Mouse (Mus musculus): Measurements from ENCODE around the gene Trpm6. TPM values are rescaled to one million over a fixed set of nuclear protein-coding genes. Genes with fewer than 3 reads are reported as not detected.

Trpm6 gene
- polyA plus RNA-seq, 1 experiment from 2014 or later = 0.12 TPM

DNA sequence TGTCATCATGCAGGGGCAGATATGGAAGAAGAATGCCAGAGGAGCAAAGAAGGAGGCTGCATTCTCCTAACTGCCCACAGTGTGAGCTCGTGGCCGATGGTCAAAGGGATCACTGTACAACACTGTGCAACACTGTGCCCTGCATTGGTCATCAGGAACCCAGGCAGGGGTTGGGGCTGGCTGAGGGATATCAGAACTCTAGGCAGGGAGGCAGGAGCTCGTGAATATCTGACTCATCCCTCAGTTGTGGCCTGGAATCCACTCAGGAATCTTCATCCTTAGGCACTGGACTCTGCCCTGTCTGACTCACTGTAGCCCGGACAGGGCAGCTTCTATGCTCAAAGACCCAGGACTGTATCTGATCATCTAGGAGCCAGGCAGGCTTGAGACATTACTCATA is 140.4 kb downstream of the Trpm6 start:
- H3K27ac ChIP-seq (ENCODE audit: low read length) = no peak overlapping the region
- no peaks in the 10 kb centered on the region for H3K4me1 ChIP-seq (ENCODE audit: control insufficient read depth, insufficient read depth, low read length)
- H3K9ac ChIP-seq (ENCODE audit: low read length) = no peak overlapping the region
- ATAC-seq (ENCODE audit: insufficient read depth, low FRiP score) = no peak
- H3K4me2 ChIP-seq (ENCODE audit: low read depth, low read length) = no peak overlapping the region
- WGBS = 69% methylated on average over 4 of the region's 4 CpGs
- no peaks in the 10 kb centered on the region for H3K27me3 ChIP-seq (ENCODE audit: control insufficient read depth, insufficient read depth, low read length)
- no peaks in the 10 kb centered on the region for H3K36me3 ChIP-seq (ENCODE audit: control insufficient read depth, insufficient read depth, low read length)
- H3K4me3 ChIP-seq (replicated peaks; ENCODE audit: low read length) = no peak overlapping the region
- H3K9me3 ChIP-seq (replicated peaks; ENCODE audit: control insufficient read depth, low read length) = no peaks in the 10 kb centered on the region

DNA sequence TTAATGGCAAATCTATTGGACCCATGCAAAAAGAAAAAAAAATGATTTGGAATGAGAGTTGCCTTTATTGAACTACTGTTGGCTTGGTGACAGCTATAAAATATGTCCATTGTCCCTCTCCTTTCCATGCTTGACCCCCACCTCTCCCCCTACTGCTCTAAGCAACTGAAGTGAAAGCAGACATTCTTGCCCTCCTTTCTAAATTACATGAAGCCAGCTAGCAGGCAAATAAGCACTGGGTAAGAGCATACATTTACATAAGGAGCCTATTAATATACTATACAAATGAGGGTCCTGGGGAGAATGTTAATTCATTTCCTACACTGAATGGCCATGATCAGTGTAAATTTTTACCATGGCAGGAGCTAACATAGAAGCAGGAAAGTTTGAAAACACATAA is 148.5 kb downstream of the Trpm6 start:
- ATAC-seq (ENCODE audit: insufficient read depth, low FRiP score) = no peak
- Histone ChIP-seq H3K9ac (ENCODE audit: low read length) (no peak overlapping the region), H3K9me3 (replicated peaks; ENCODE audit: control insufficient read depth, low read length) (no peaks in the 10 kb centered on the region), H3K36me3 (ENCODE audit: control insufficient read depth, insufficient read depth, low read length) (no peaks in the 10 kb centered on the region), H3K27me3 (ENCODE audit: control insufficient read depth, insufficient read depth, low read length) (no peaks in the 10 kb centered on the region), H3K4me3 (replicated peaks; ENCODE audit: low read length) (no peak overlapping the region), H3K4me2 (ENCODE audit: low read depth, low read length) (no peak overlapping the region), H3K27ac (ENCODE audit: low read length) (no peak overlapping the region), H3K4me1 (ENCODE audit: control insufficient read depth, insufficient read depth, low read length) (no peaks in the 10 kb centered on the region)

DNA sequence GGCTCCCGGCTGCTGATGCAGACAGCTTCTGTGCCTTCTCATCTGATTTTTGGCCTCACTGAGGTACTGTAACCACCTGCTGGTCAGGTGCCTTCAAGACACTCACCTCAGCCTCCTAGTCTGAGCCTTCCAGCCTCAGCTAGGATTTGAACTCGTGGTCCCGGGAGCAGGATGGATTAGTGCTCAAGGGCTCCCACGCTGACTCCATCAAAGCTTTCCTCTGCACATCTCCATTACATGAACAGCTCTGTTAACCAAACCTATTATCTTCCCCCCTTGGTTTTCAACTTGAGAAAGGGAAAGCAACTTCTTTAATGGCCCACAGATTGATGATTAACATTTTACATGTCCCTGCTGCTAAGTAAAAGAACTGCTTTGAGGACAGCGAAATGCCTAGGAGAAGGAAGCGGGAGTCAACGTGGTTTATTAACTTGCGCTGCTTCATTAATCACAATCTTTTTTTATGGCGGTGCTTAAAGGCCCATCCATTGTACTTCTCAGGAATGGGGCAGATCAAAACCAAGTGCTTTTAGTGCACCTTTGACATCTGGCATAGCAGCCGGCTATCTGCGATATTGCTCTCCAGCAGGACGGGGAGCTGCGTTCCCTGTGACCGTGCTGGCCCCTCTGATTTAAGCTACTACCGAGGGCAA is 152.4 kb downstream of the Trpm6 start:
- no peaks in the 10 kb centered on the region for H3K9me3 ChIP-seq (replicated peaks; ENCODE audit: control insufficient read depth, low read length)
- H3K4me1 ChIP-seq (ENCODE audit: control insufficient read depth, insufficient read depth, low read length) = no peaks in the 10 kb centered on the region
- WGBS = 42% methylated on average over 15 of the region's 15 CpGs
- H3K36me3 ChIP-seq (ENCODE audit: control insufficient read depth, insufficient read depth, low read length) = no peaks in the 10 kb centered on the region
- ATAC-seq (ENCODE audit: insufficient read depth, low FRiP score) = no peak
- H3K9ac ChIP-seq (ENCODE audit: low read length) = no peak overlapping the region
- no peaks in the 10 kb centered on the region for H3K27me3 ChIP-seq (ENCODE audit: control insufficient read depth, insufficient read depth, low read length)
- H3K4me2 ChIP-seq (ENCODE audit: low read depth, low read length) = no peak overlapping the region
- H3K4me3 ChIP-seq (replicated peaks; ENCODE audit: low read length) = no peak overlapping the region
- H3K27ac ChIP-seq (ENCODE audit: low read length) = no peak overlapping the region

DNA sequence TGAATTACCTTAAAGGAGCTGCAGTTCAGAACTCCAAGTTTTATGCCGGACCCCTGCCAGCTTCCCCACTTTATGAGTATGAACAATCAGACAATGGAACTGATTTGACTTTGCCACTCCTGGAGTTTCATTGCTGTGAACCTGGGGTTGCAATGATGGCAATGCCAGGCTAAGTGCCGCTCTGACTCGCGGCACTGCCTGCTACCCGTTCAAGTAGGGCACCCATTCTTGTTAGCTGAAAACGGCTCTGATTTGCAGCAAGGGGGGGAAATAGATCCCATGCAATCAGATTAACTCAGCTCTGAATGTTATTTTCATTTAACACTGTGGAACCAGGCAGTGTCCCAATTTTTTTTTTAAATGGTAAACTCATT is 152.9 kb downstream of the Trpm6 start:
- no peaks in the 10 kb centered on the region for H3K27me3 ChIP-seq (ENCODE audit: control insufficient read depth, insufficient read depth, low read length)
- H3K27ac ChIP-seq (ENCODE audit: low read length) = no peak overlapping the region
- no peaks in the 10 kb centered on the region for H3K4me1 ChIP-seq (ENCODE audit: control insufficient read depth, insufficient read depth, low read length)
- WGBS = 72% methylated on average over 6 of the region's 6 CpGs
- no peak overlapping the region for H3K9ac ChIP-seq (ENCODE audit: low read length)
- H3K4me2 ChIP-seq (ENCODE audit: low read depth, low read length) = no peak overlapping the region
- H3K9me3 ChIP-seq (replicated peaks; ENCODE audit: control insufficient read depth, low read length) = no peaks in the 10 kb centered on the region
- ATAC-seq (ENCODE audit: insufficient read depth, low FRiP score) = no peak
- H3K4me3 ChIP-seq (replicated peaks; ENCODE audit: low read length) = no peak overlapping the region
- H3K36me3 ChIP-seq (ENCODE audit: control insufficient read depth, insufficient read depth, low read length) = no peaks in the 10 kb centered on the region

DNA sequence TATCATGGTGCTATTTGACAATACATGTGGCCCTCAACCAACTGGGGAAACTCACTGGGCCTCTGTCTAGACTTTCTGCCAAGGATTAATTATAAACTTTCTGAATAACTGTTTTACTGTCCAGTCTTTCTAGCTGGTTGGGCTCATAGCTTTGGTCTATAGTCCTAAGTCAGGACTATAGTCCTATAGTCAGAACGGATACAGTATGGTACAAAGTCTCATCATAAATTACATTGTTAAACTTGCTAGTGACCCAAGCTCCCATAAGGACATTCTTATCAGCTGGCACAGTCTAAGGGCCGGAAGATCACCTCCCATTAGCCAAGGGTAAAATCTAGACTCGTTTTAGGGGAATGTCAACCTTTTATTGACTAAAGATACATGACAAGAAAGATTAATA is 155.7 kb downstream of the Trpm6 start:
- Histone ChIP-seq H3K27ac (ENCODE audit: low read length) (no peak overlapping the region), H3K36me3 (ENCODE audit: control insufficient read depth, insufficient read depth, low read length) (no peaks in the 10 kb centered on the region), H3K27me3 (ENCODE audit: control insufficient read depth, insufficient read depth, low read length) (no peaks in the 10 kb centered on the region), H3K4me2 (ENCODE audit: low read depth, low read length) (no peak overlapping the region), H3K4me1 (ENCODE audit: control insufficient read depth, insufficient read depth, low read length) (no peaks in the 10 kb centered on the region), H3K4me3 (replicated peaks; ENCODE audit: low read length) (no peak overlapping the region), H3K9ac (ENCODE audit: low read length) (no peak overlapping the region), H3K9me3 (replicated peaks; ENCODE audit: control insufficient read depth, low read length) (no peaks in the 10 kb centered on the region)
- 34% methylated on average over 3 of the region's 3 CpGs for WGBS
- no peak for ATAC-seq (ENCODE audit: insufficient read depth, low FRiP score)

DNA sequence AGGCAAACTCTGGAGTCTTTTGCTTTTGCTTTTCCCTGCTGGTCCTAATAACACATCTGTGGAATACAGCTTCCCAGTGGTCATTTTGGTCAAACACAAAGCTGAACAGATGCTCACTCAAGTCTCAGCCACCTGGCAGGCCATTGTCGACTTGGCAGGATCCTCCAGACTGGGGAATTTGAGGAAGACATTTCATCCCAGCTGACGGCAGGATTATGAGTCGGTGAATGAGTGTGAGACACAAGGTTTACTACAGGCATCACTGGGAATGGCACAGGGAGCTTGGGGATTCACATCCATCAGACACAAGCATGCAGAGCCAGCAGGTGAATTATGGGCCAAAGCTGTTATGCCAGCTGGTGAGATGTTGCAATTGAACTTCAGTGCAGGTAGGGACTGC is 159.9 kb downstream of the Trpm6 start:
- 66% methylated on average over 3 of the region's 3 CpGs for WGBS
- H3K4me2 ChIP-seq (ENCODE audit: low read depth, low read length) = no peak overlapping the region
- H3K27me3 ChIP-seq (ENCODE audit: control insufficient read depth, insufficient read depth, low read length) = no peaks in the 10 kb centered on the region
- no peak for ATAC-seq (ENCODE audit: insufficient read depth, low FRiP score)
- no peak overlapping the region for H3K9ac ChIP-seq (ENCODE audit: low read length)
- no peak overlapping the region for H3K4me3 ChIP-seq (replicated peaks; ENCODE audit: low read length)
- no peak overlapping the region for H3K27ac ChIP-seq (ENCODE audit: low read length)
- no peaks in the 10 kb centered on the region for H3K36me3 ChIP-seq (ENCODE audit: control insufficient read depth, insufficient read depth, low read length)
- H3K9me3 ChIP-seq (replicated peaks; ENCODE audit: control insufficient read depth, low read length) = no peaks in the 10 kb centered on the region
- H3K4me1 ChIP-seq (ENCODE audit: control insufficient read depth, insufficient read depth, low read length) = no peaks in the 10 kb centered on the region

DNA sequence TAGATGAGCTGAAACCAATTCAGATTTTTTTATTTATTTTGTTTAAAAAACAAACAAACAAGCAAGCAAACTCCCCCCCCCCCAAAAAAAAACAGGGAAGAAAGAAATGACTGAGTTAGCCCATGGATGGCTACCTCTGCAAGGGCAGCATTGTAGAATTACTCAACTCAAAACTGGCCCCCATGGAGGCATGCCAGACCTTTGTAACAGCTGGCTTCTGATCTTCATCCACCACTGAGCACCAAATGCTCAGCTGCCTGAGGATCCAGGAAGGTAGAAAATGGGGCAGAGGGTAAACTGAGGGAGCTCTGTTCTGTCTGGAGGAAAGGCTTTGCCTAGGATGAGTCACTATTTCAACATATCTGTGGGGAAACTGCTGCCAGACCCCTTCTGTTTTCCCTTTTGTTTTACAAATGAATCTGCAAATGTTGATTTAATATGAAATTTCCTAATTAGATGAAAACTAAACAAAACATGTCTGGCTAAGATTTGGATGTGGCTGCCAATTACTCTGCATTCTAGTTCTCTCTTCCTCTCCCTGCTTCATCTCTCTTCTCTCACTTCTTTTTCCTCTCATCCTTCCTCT is 162.1 kb downstream of the Trpm6 start:
- Histone ChIP-seq H3K27me3 (ENCODE audit: control insufficient read depth, insufficient read depth, low read length) (no peaks in the 10 kb centered on the region), H3K36me3 (ENCODE audit: control insufficient read depth, insufficient read depth, low read length) (no peaks in the 10 kb centered on the region), H3K4me3 (replicated peaks; ENCODE audit: low read length) (no peak overlapping the region), H3K9me3 (replicated peaks; ENCODE audit: control insufficient read depth, low read length) (no peaks in the 10 kb centered on the region), H3K27ac (ENCODE audit: low read length) (no peak overlapping the region), H3K4me1 (ENCODE audit: control insufficient read depth, insufficient read depth, low read length) (no peaks in the 10 kb centered on the region), H3K4me2 (ENCODE audit: low read depth, low read length) (no peak overlapping the region), H3K9ac (ENCODE audit: low read length) (no peak overlapping the region)
- no peak for ATAC-seq (ENCODE audit: insufficient read depth, low FRiP score)

DNA sequence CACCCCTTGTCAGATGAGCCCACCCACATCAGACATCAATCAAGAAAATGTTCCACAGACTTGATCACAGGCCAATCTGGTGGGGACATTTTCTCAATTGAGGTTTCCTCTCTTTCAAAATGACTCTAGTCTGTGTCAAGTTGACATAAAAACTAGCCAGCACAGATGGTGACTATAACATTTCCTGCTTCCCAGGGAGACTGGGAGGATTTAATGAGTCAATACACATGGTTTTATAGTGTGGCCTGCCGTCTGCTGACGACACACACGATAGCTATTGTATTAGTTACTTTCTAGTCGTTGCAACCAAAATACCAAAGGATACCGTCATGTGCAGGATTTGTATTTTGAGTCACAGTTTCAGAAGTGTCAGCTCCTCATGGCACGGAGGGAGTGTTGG is 191.6 kb downstream of the Trpm6 start:
- WGBS = 83% methylated on average over 6 of the region's 6 CpGs
- ATAC-seq (ENCODE audit: insufficient read depth, low FRiP score) = no peak
- H3K4me1 ChIP-seq (ENCODE audit: control insufficient read depth, insufficient read depth, low read length) = no peaks in the 10 kb centered on the region

More for the DNA sequence above, 191.6 kb downstream of the Trpm6 start:
- Histone ChIP-seq H3K4me3 (replicated peaks; ENCODE audit: low read length) (no peak overlapping the region), H3K27ac (ENCODE audit: low read length) (no peak overlapping the region), H3K9me3 (replicated peaks; ENCODE audit: control insufficient read depth, low read length) (no peaks in the 10 kb centered on the region), H3K4me2 (ENCODE audit: low read depth, low read length) (no peak overlapping the region), H3K36me3 (ENCODE audit: control insufficient read depth, insufficient read depth, low read length) (no peaks in the 10 kb centered on the region), H3K27me3 (ENCODE audit: control insufficient read depth, insufficient read depth, low read length) (no peaks in the 10 kb centered on the region), H3K9ac (ENCODE audit: low read length) (no peak overlapping the region)
